Mouse (Mus musculus): ENCODE data around the gene Shisal1. TPM values are rescaled to one million over a fixed set of nuclear protein-coding genes. Genes with fewer than 3 reads are reported as not detected.

The Shisal1 gene
- polyA plus RNA-seq, 1 experiment from 2014 or later: 0.01 TPM

DNA sequence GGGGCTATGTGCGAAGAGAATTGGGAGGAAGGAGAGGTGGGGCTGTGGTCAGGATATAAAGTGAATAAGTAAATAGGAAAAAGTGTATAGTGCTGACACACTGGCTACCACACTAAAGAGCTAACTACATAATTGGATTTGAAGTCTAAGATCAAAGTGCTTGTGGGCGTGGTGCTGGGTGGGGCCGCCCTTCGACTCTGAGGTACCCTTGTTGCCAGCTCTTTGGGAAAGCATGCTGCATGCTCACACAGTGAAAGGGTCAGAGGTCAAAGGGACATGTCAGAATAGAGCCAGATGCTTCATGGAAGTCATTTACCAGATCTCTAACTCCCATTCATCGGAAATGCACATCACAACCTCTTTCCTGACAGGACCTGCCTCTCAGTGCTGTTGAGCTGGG is 74.1 kb downstream of the Shisal1 start:
- ChIA-PET CTCF (no interaction called here), POLR2A (interaction anchor here (0.6 kb wide), 1 partner anchor 180 kb away, joined by 3 read pairs; no protein-coding TSS in a partner anchor)
- ATAC-seq (no peak), DNase-seq (ENCODE audit: low read depth, low spot score) (no peak)
- no peaks in the 10 kb centered on the region for H3K27me3 ChIP-seq
- in situ Hi-C loops (cut with MboI; ENCODE audit: low pct_unique_long_range_greater_than_20kb): no loop called here
- TF ChIP-seq CTCF (IDR thresholded peaks at IDR 0.05): no peak

DNA sequence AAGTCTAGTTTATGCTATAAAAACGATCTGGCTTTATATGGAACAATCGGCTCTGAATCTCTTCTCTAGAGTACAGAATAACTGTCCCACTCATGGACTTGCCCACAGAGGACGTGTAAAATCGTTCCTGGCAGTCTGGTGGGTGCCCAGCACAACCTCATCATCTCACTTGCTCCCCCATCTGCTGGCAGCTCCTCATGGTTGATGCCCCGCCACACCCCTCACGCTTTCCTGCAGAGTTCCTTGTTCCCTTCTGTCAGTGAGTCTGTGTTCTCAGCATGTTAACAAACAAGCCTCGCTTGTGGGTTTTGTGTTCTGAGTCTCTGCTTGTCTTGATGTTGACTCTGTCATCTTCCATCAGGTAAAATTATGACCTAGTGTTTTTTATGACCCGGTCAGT is 79.5 kb downstream of the Shisal1 start:
- TF ChIP-seq CTCF (IDR thresholded peaks at IDR 0.05): no peak
- no peak for DNase-seq (ENCODE audit: low read depth, low spot score)
- ATAC-seq: no peak
- CTCF ChIA-PET: no interaction called here
- POLR2A ChIA-PET: no interaction called here
- H3K27me3 ChIP-seq: no peaks in the 10 kb centered on the region
- in situ Hi-C loops (cut with MboI; ENCODE audit: low pct_unique_long_range_greater_than_20kb): no loop called here

- in situ Hi-C loops (cut with MboI; ENCODE audit: low pct_unique_long_range_greater_than_20kb): no loop called here
These were observed 80.3 kb downstream of the Shisal1 start for GRCm38 (mm10) chr15:84366574-84366989.

DNA sequence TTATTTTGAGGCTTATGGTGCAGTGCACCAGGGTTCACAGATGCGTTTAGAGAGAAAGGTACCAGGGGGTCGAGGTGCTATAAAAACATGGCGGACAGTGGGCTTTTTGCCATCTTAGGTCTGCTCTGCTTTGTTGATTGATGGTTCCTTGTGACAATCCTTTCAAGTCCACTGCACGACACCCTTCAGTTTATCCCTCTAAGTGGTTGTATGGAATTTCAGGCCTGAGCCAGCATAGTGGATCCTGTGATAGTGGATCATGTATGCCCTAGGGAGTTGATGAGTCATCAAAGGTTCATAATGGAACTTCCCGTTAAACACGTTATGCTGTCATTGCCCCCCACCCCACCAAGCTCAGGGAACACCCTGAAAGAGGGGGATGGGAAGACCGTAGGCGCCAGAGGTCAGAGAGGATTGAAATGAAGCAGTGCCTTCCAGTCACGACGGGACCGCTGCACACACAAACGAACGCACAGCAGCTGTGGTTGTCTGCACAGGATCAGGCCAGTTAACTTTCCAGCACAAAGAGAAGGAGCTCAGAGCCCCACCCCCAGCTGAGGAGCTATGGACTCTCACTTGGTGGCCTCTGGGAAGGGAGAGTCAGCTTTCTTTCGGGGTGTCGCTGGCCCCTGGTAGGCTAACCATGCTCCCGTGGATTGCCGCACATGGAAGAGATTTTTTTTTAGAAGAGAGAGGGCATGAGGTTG is 81.1 kb downstream of the Shisal1 start:
- H3K27me3 ChIP-seq: no peaks in the 10 kb centered on the region
- ATAC-seq (no peak), DNase-seq (ENCODE audit: low read depth, low spot score) (peak; percentile 35)
- in situ Hi-C loops (cut with MboI; ENCODE audit: low pct_unique_long_range_greater_than_20kb): no loop called here
- no peak for TF ChIP-seq CTCF (IDR thresholded peaks at IDR 0.05)
- POLR2A ChIA-PET: no interaction called here
- CTCF ChIA-PET: no interaction called here

More at GRCm38 (mm10) chr15:84366574-84366989, 80.3 kb downstream of the Shisal1 start:
- no peak for ATAC-seq
- ChIA-PET CTCF (no interaction called here), POLR2A (interaction anchor here (0.6 kb wide), 1 partner anchor 198 kb away, joined by 8 read pairs; no protein-coding TSS in a partner anchor)
- TF ChIP-seq CTCF (IDR thresholded peaks at IDR 0.05): no peak
- no peak for DNase-seq (ENCODE audit: low read depth, low spot score)
- no peaks in the 10 kb centered on the region for H3K27me3 ChIP-seq

GRCm38 (mm10) chr15:84364746-84365145 is 82.2 kb downstream of the Shisal1 start:
- in situ Hi-C loops (cut with MboI; ENCODE audit: low pct_unique_long_range_greater_than_20kb): no loop called here
- POLR2A ChIA-PET: interaction anchor here (0.6 kb wide), 1 partner anchor 1817 kb away, joined by 4 read pairs; no protein-coding TSS in a partner anchor
- ATAC-seq (no peak), DNase-seq (ENCODE audit: low read depth, low spot score) (no peak)
- CTCF ChIA-PET: no interaction called here
- no peak for TF ChIP-seq CTCF (IDR thresholded peaks at IDR 0.05)
- H3K27me3 ChIP-seq: peaks cover 5% of the 10 kb centered on the region

- POLR2A ChIA-PET: no interaction called here
- in situ Hi-C loops (cut with MboI; ENCODE audit: low pct_unique_long_range_greater_than_20kb): no loop called here
These were observed 91.8 kb downstream of the Shisal1 start for GRCm38 (mm10) chr15:84355081-84355480.

GRCm38 (mm10) chr15:84351915-84352844 is 94.7 kb downstream of the Shisal1 start:
- H3K27me3 ChIP-seq: no peaks in the 10 kb centered on the region
- no peak for TF ChIP-seq CTCF (IDR thresholded peaks at IDR 0.05)
- ATAC-seq (no peak), DNase-seq (ENCODE audit: low read depth, low spot score) (no peak)
- in situ Hi-C loops (cut with MboI; ENCODE audit: low pct_unique_long_range_greater_than_20kb): no loop called here
- ChIA-PET POLR2A (no interaction called here), CTCF (no interaction called here)

More at GRCm38 (mm10) chr15:84355081-84355480, 91.8 kb downstream of the Shisal1 start:
- no peak for TF ChIP-seq CTCF (IDR thresholded peaks at IDR 0.05)
- H3K27me3 ChIP-seq: peaks cover 4% of the 10 kb centered on the region
- CTCF ChIA-PET: no interaction called here
- no peak for DNase-seq (ENCODE audit: low read depth, low spot score)
- no peak for ATAC-seq

DNA sequence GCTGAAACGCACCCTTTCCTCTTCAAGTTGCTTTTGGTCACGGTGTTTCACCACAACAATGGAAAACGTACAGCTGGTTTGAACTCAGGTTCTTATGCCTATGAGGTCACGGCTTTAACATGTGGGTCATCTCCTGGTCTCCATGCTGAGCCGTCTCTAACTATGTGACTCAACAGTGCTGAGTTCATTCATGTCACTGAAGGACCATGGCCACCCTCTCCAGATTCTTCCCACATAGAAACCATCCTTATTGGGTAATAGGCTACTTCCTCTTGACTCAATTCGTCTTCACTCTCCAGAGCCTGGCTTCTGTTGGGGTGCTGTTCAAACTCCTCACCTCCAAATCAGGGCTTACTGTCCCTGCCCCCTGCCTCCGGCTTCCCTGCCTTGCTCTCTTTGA is 95.6 kb downstream of the Shisal1 start:
- ChIA-PET CTCF (no interaction called here), POLR2A (no interaction called here)
- in situ Hi-C loops (cut with MboI; ENCODE audit: low pct_unique_long_range_greater_than_20kb): no loop called here

DNA sequence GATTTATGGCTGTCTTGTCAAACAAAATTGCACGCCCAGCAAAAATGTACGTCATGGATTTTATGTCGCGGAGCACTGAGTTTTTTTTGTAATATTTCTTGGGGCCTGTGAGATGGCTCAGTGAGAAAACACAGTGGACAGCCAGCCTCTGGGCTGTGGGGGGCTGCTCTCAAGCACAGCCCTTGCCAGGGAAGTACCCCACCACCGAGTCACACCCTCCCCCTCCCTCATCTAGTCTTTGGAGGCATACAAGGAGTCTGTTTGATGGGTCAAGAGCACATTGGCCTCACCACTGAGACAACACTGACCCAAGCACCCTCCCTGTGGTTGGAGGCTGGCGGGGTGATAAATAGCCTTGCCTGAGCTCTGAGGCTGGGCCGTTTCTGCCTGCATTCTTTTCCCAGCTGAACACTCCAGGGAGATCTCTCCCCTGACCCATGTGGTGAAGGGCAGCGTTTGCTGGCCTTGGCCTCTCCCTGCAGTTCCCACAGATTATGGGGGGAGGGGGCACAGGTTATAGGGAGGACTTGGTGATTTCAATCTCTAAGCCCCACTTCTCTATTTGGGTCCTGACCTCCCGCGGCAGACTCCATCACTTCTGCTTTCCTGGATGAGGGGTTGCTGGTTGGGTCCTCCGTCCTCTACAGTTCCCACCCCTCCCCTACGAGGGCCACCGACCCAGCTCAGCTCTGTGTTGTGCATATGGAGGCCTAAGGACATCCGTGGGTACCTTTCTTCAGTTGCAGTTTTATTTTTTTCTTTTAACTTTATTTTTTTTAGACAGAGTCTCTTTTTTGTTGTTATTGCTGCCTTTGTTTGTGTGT is 96.8 kb downstream of the Shisal1 start:
- no peak for DNase-seq (ENCODE audit: low read depth, low spot score)
- ChIA-PET POLR2A (no interaction called here), CTCF (no interaction called here)
- no peaks in the 10 kb centered on the region for H3K27me3 ChIP-seq
- ATAC-seq: no peak
- in situ Hi-C loops (cut with MboI; ENCODE audit: low pct_unique_long_range_greater_than_20kb): no loop called here
- TF ChIP-seq CTCF (IDR thresholded peaks at IDR 0.05): no peak

More for the DNA sequence above, 95.6 kb downstream of the Shisal1 start:
- no peak for TF ChIP-seq CTCF (IDR thresholded peaks at IDR 0.05)
- ATAC-seq: no peak
- no peak for DNase-seq (ENCODE audit: low read depth, low spot score)
- no peaks in the 10 kb centered on the region for H3K27me3 ChIP-seq

- no peak for TF ChIP-seq CTCF (IDR thresholded peaks at IDR 0.05)
- ATAC-seq: no peak
- no peak for DNase-seq (ENCODE audit: low read depth, low spot score)
- in situ Hi-C loops (cut with MboI; ENCODE audit: low pct_unique_long_range_greater_than_20kb): no loop called here
- no peaks in the 10 kb centered on the region for H3K27me3 ChIP-seq
- ChIA-PET CTCF (interaction anchor here (0.6 kb wide), 1 partner anchor 219 kb away, joined by 3 read pairs; no protein-coding TSS in a partner anchor), POLR2A (no interaction called here)
These were observed 98.1 kb downstream of the Shisal1 start for GRCm38 (mm10) chr15:84348769-84349168.
